Mouse (Mus musculus): Measurements from ENCODE around the gene Igfbp7. TPM values are rescaled to one million over a fixed set of nuclear protein-coding genes. Genes with fewer than 3 reads are reported as not detected.

Igfbp7 gene
- total and polyA plus RNA-seq, 3 experiments, result 0.07 TPM; not detected in 2

DNA sequence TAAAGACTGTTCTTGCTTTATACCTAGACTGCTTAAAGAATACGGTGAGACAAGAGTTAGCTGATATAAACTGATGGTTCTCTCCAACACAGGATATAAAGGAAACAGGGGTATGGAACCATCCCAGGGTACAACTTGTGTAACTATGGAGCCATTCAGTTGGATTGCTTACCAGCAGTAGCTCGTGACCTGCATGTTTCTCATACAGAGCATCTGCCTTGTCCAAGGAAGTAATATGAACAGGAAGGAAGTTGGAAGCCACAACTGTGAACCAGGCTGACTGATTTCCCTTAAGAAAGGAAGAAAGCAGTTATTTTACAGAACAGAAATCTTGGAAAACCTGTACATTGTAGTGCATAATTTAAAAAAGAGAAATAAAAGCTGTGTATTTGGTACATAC lies 108.4 kb downstream of the Igfbp7 start:
- Histone ChIP-seq H3K27me3 (ENCODE audit: control insufficient read depth in 1 of 2, insufficient read depth in 2 of 2, low read length in 2 of 2) (no peaks in the 10 kb centered on the region), H3K4me3 (ENCODE audit: control insufficient read depth in 1 of 2, insufficient read depth in 1 of 2, low read depth in 2 of 2, low read length in 2 of 2) (no peak overlapping the region), H3K36me3 (ENCODE audit: control insufficient read depth in 1 of 2, insufficient read depth in 2 of 2, low read length in 2 of 2) (peaks cover 0 to 47% of the 10 kb centered on the region in 2 experiments; a peak in 2 of 4 replicates), H3K79me2 (ENCODE audit: control insufficient read depth, insufficient read depth, low read length, poor library complexity) (peaks cover 1% of the 10 kb centered on the region; the same call in 1 of the 2 replicates), H3K27ac (ENCODE audit: control insufficient read depth, low read depth, low read length) (no peak overlapping the region), H3K4me1 (ENCODE audit: control insufficient read depth in 1 of 2, insufficient read depth in 2 of 2, low read length in 2 of 2) (no peaks in the 10 kb centered on the region), H3K9ac (ENCODE audit: control insufficient read depth, low read depth, low read length, poor library complexity, severe bottlenecking) (no peak overlapping the region), H3K9me3 (replicated peaks; ENCODE audit: insufficient read depth, low read length) (no peaks in the 10 kb centered on the region)
- no peak for DNase-seq (ENCODE audit: low read depth, low spot score)
- no peak for TF ChIP-seq MAX (IDR thresholded peaks at IDR 0.05; ENCODE audit: low read length)
- TF ChIP-seq TBP (IDR thresholded peaks at IDR 0.05; ENCODE audit: low read depth, low read length), result no peak
- TF ChIP-seq BHLHE40 (IDR thresholded peaks at IDR 0.05; ENCODE audit: borderline replicate concordance, low read depth, low read length), result no peak
- no peak for TF ChIP-seq RAD21 (IDR thresholded peaks at IDR 0.05; ENCODE audit: low read depth, low read length)
- no peak for TF ChIP-seq GATA1 (IDR thresholded peaks at IDR 0.05; ENCODE audit: low read depth, low read length)
- no peak for TF ChIP-seq UBTF (IDR thresholded peaks at IDR 0.05; ENCODE audit: borderline replicate concordance, insufficient read depth, low read depth, low read length)
- no peak for TF ChIP-seq TAL1 (IDR thresholded peaks at IDR 0.05; ENCODE audit: low read length)
- no peak for TF ChIP-seq GABPA (IDR thresholded peaks at IDR 0.05; ENCODE audit: low read depth, low read length)
- TF ChIP-seq MYB (IDR thresholded peaks at IDR 0.05; ENCODE audit: low read depth, low read length), result no peak
- no peak for TF ChIP-seq CTCF (IDR thresholded peaks at IDR 0.05 in 2 of 3, conservative IDR thresholded peaks at IDR 0.05 in 1 of 3; ENCODE audit: control insufficient read depth in 1 of 3, insufficient read depth in 1 of 3, low read depth in 2 of 3, low read length in 3 of 3, poor library complexity in 1 of 3, severe bottlenecking in 1 of 3)
- no peak for TF ChIP-seq POLR2AphosphoS5 (IDR thresholded peaks at IDR 0.05; ENCODE audit: borderline replicate concordance, low read depth, low read length)
- TF ChIP-seq MYC (IDR thresholded peaks at IDR 0.05; ENCODE audit: low read depth, low read length), result no peak
- TF ChIP-seq TCF12 (IDR thresholded peaks at IDR 0.05; ENCODE audit: low read depth, low read length), result no peak
- TF ChIP-seq JUND (IDR thresholded peaks at IDR 0.05; ENCODE audit: low read depth, low read length), result no peak
- TF ChIP-seq SMC3 (IDR thresholded peaks at IDR 0.05; ENCODE audit: low read depth, low read length), result no peak
- TF ChIP-seq MAFK (IDR thresholded peaks at IDR 0.05; ENCODE audit: borderline replicate concordance, low read depth, low read length), result no peak
- TF ChIP-seq SIN3A (IDR thresholded peaks at IDR 0.05; ENCODE audit: low read length), result no peak
- TF ChIP-seq ETS1 (IDR thresholded peaks at IDR 0.05; ENCODE audit: low read depth, low read length), result no peak
- no peak for TF ChIP-seq E2F4 (IDR thresholded peaks at IDR 0.05; ENCODE audit: borderline replicate concordance, low read depth, low read length)
- TF ChIP-seq MXI1 (IDR thresholded peaks at IDR 0.05; ENCODE audit: low read depth, low read length), result no peak

Other genes starting within 250 kb of the Igfbp7 start
- gene Spink2, start 196.6 kb downstream of the Igfbp7 start, total RNA-seq (2012; rRNA removed), result not detected in 2 replicates
- not detected for gene Spink2, start 196.6 kb downstream of the Igfbp7 start, polyA plus RNA-seq (2012; ENCODE audit: insufficient read depth in 1 of 2, insufficient read length in 2 of 2, low read depth in 1 of 2, low replicate concordance in 2 of 2, missing spikeins in 1 of 2)
- 19.3 and 21.0 TPM in 2 replicates for gene Rest, start 142.6 kb downstream of the Igfbp7 start, total RNA-seq (2012; rRNA removed)
- 10 to 100 TPM in 1 of 2 experiments, 1 to 10 TPM in 1; 7.4 to 20.6 TPM for gene Rest, start 142.6 kb downstream of the Igfbp7 start, polyA plus RNA-seq (2012; ENCODE audit: insufficient read depth in 1 of 2, insufficient read length in 2 of 2, low read depth in 1 of 2, low replicate concordance in 2 of 2, missing spikeins in 1 of 2)
- 42.4 and 52.4 TPM in 2 replicates for gene Noa1, start 98.0 kb downstream of the Igfbp7 start, total RNA-seq (2012; rRNA removed)
- 100 to 1,000 TPM in 1 of 2 experiments, 10 to 100 TPM in 1; 96.2 to 265 TPM for gene Noa1, start 98.0 kb downstream of the Igfbp7 start, polyA plus RNA-seq (2012; ENCODE audit: insufficient read depth in 1 of 2, insufficient read length in 2 of 2, low read depth in 1 of 2, low replicate concordance in 2 of 2, missing spikeins in 1 of 2)
- 178 and 213 TPM in 2 replicates for gene Polr2b, start 97.9 kb downstream of the Igfbp7 start, total RNA-seq (2012; rRNA removed)
- gene Polr2b, start 97.9 kb downstream of the Igfbp7 start, polyA plus RNA-seq (2012; ENCODE audit: insufficient read depth in 1 of 2, insufficient read length in 2 of 2, low read depth in 1 of 2, low replicate concordance in 2 of 2, missing spikeins in 1 of 2), result 10 to 100 TPM; 58.3 to 91.4 TPM

Measured in MEL (cell line).